Mouse (Mus musculus) testis, adult 2 months (tissue): ENCODE measurements around the gene Fscn3.

Source experiments
- CTCF ChIP-seq: fragments of 200-500 bp; IDR thresholded peaks from 2 replicates; pipeline ENCODE4 v1.5.1; 2012; ENCODE audit warnings: low read depth, mild to moderate bottlenecking, inconsistent platforms, low read length, moderate library complexity; ENCODE audit not compliant: control insufficient read depth, insufficient read depth, insufficient replicate concordance
- POLR2A ChIP-seq: fragments of 200-500 bp; IDR thresholded peaks from 2 replicates; pipeline ENCODE4 v1.6.1; 2012; ENCODE audit warnings: low read depth, mild to moderate bottlenecking, inconsistent platforms, low read length, moderate library complexity; ENCODE audit not compliant: control insufficient read depth

DNA sequence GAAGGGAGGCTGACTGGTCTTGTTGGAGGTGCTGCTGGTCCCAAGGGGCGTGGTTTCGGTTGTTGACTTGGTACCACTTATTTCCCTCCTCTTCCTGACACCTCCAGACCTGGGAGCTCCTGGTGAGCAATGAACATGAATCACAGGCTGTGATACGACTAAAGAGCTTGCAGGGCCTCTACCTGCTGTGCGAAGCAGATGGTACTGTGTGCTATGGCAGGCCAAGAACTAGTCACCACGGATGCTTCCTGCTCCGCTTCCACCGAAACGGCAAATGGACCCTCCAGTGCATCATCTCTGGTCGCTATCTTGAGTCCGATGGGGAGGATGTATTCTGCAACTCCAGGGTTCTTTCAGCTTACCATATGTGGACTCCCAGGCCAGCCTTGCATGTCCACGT is 2.3 kb downstream of the Fscn3 start:
- TF ChIP-seq CTCF = no peak
- no peak for TF ChIP-seq POLR2A
